Mouse (Mus musculus) CD4-positive, CD25-positive, alpha-beta regulatory T cell, adult 4 months (primary cell): Measurements from ENCODE around the gene Fxr1. TPM values are rescaled to one million over a fixed set of nuclear protein-coding genes. Genes with fewer than 3 reads are reported as not detected.
A peak's percentile ranks its signal among the peaks of the same experiment; 100 is the strongest.
"Not testable (repeated sequence)": the region's sequence is repeated elsewhere in the genome, so short reads cannot be mapped to it uniquely, and the experiment has no call there.

Experiments used
- ATAC-seq: one replicate; pipeline ENCODE4 v1.8.0; 2017
- polyA plus RNA-seq, 2 experiments: library from polyadenylated mRNA; unstranded; fragments of 100-300 nt; shearing (Covaris generic); gene quantifications; one replicate each; pipeline ENCODE4 v1.2.1; 2017

Fxr1 gene
- 10 to 100 TPM; 45.6 to 48.5 TPM for polyA plus RNA-seq

DNA sequence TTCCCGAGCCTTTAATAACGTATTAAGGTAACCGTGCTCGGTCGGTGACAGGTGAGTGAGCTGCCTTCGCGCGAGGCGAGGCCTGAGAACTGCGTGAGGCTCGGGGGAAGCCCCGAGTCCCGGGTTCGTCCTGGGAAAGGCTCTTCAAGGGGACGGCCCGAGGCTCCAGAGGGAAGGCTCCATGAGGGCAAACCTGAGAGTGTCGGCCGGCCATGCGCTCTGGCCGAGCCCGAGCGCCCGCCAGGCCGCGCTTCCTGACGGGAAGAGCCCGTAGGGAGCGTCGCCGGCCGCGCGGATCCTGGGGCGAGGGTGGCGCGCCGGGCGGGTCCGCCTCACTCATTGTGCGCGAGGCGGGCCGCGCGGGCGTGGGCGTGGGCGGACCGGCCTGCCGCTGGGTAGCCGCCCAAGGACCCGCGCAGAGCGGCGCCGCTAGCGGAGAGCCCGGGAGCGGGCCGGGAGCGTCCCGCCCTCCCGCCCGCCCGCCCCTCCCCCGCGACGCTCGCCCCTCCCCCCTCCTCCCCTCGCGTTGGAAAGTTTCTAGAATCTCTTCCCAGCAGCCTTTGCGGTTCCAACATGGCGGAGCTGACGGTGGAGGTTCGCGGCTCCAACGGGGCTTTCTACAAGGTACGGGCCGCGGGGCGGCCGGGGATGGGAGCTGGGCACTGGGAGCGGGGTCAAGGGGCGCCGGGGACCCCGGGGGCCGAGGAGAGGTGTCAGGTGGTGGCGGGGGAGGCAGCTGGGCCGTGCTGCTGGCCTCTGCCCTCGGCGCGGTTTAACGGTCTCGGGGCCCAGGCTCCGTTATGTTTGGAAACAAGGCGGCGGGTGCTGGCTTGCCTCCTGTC is at the start of gene Fxr1:
Gene Fxr1, plus strand, starts transcription at position 404 of the 842 bp plus-strand sequence.
- ATAC-seq, result peak; percentile 76

DNA sequence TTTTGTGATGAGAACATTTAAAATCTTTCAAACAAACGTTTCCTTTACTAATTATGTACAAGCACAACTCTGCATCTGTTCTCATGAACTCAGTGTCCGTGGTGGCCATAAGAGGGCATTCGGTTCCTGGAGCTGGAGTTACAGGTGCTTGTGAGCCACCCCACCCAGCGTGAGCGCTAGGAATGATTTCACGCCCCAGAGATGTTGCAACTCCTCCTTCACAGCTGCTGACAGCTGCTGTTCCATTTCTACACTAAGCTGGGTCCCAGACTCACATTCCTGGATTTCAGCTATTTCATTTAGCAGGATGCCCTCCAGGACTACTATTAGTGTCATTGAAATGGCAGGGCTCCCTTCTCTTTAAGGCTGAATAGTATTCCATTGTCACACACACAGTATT is 40.3 kb upstream of the Fxr1 start:
- ATAC-seq, result no peak

DNA sequence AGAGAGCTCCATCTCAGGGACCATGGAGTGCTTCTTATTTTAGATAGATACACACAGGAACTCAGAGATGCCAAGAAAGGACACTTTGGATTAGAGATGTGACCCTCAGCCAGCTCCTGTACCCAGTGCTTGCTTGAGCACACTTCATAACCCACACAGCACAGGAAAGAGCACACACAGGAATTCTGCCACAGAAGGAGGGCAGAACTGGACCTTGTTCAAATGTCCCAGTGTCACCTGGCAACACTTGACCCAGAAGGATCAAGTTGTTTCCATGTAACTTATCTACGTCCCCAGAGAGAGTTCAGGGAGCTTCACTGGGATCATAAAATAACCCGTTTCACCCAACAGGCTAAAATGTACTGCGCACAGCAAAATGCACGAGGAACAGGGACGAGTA is 37.0 kb upstream of the Fxr1 start:
- ATAC-seq, result no peak

DNA sequence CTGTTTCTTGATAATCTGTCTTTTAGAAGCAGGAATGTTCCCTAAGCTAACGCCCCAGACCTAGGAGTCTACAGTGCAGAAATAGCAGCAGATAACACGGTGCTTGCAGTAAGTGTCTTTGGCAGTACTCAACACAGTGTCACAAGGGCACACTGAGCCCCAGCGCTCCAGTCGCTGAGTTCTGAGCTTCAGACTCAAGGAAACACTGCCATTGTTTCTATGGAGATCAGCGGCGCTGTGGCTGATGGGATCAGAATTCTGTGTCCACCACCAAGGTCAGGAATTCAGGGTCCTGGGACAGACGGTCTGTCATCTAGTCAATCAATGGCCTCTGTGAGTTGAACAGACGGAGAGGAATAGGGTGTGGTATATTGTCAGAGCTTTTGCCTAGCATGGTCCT is 30.4 kb upstream of the Fxr1 start:
- no peak for ATAC-seq

DNA sequence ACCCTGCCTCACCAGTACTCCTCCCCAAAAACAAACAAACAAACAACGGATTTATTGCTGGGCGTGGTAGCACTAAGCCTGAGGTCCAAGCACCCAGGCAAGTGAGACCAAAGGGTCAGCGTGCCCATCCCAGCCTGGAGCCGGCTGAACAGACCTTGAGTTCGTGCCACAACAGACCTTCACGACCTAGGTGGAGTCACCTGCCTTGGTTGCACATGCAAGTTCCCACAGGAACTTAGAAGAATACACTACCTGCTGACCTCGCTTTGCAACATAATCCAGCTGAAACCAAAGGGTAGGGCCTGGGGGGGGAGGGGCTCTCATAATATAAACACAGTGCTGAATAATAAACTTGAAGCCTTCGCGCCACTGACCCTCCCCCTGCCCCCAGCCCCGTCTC is 29.3 kb upstream of the Fxr1 start:
- no peak for ATAC-seq

DNA sequence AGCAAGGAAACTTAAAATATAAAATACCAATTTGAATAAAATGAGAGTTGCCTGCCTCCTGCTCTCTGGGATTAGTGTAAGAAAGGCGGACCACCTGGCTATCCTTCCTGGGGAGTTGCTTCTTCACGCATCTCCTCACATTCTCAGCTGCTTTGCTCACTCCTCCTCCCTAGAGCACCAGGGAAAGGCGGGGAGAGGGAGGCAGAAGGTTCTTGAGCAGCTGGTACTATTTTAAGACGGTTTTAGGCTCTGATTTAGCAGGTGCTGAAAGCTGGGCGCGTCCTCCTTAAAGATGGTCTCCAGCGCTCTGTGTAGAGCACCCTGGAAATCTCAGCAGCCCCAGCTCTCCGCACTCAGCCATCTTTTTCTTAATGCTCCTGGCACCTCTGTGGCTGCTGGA is 28.8 kb upstream of the Fxr1 start:
- ATAC-seq, result no peak

DNA sequence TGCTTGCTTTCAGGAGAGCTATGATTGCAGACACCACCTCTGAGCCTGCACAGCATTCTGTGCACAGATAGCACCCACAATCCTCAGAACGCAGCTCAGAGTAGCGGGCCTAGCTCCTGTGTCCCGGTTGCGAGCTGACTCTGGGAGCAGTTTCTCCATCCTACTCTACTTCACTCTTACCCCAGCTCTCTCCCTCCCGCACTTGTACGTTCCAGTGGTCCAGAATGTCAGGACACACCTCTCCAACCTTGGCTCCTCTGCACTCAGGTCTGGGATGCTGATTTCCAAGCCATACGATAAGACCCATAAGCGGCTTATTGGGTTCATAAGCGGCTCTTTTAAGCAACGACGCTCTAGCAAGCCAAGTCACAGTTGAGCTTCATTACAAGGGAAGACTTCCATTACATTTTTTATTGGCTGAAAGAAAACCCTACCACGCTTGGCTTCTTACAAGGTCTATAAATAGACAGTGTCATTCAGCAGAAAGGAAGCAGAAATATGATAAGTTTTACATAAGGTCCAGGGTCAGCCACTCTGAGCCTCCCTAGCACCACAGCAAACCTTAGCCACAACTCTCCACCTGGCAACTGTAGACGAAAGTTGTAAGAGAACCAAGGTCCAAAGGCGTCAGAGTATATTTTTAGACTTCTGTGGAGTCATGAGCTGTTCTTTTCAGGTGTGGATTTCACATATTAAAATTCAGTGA is 26.2 kb upstream of the Fxr1 start:
- ATAC-seq, result no peak

DNA sequence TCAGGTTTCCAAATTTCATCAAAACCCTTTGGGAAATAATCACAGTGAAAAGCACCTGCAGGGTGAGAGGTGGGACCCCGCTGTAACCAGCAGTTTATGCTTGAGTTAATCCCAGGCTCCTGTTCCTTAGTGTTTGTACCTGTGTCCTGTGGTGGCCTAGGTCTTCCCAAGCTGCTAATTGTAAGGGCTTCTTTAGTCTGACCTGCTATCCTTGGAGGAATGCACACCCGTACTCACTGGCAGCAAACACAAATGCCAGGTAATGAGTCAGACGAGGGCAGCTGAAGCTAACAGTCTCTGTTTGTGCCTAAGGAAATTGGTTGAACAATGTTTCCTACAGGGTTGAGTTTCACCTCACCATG is 25.6 kb upstream of the Fxr1 start:
- no peak for ATAC-seq

DNA sequence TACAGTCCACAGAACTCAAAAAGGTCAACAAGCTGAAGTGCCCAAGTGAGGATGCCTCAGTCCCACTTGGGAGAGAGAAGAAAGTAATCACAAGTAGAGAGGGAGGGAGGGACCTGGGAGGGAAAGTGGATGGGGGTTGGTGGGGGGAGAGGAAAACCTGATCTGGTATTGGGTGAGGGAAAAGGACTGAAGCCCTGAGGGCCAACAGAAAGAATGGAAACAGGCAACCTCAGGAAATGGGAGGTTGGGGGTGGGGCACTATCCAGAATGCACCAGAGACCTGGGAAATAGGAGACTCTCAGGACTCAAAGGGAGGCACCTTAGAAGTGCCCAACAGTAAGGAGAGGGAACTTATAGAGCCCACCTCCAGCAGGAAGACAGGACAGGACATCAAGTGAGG is 18.1 kb upstream of the Fxr1 start:
- ATAC-seq, result not testable (repeated sequence)

DNA sequence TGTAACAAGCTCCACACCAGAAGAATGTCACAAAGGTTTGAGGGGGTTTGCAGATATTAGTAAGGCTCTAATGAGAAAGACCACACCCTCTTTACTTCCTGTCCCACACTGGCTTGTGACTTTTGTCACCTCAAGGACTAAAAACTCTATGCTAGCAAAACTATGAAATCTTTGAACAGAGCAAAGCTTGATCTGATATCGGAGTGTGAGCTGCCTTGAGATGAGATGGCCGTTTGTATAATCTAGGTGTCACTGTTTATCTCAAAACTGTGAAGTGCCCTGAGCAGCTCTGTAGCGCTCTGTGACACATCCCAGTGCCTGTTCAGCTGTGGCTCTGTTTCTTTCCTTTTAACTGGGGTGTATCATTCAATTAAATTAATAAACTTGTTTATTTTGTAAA is 15.9 kb upstream of the Fxr1 start:
- ATAC-seq, result no peak

DNA sequence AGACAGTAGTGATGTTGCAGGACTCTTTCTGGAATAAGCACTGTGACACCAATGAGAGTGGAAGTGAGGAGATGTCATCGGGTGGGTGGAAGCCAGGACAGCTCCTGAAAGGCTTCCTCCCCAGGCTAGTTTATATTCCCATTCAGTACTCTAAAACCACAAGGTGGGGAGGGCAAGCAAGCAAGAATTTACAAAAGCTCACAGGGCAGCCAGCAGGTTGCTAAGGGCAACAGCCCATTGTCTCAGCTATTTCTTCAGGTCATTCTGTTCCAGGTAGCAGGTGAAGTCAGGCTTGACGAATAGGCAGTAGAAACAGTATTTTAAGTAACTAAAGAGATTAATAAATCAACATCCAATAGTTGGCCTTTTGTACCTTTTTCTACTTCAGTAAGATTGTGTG is 13.4 kb upstream of the Fxr1 start:
- ATAC-seq, result no peak

DNA sequence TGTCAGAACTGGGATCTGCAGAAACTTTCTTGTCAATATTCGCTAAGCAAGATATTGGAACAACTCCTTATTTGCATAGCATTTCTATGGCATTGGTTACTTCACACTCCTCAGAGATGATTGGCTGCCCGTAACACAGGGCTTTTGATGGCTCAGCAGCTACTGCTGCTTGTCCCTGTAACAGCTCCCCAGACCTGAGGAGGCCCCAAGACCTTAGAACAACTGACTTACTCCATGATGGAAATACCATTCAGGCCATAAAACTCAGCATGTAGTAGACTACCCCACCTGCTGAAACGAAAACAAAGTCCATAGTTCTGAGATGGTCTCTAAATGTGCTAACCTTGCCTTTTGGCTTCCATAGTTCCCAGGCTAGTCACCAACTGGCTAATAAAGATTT is 12.9 kb upstream of the Fxr1 start:
- ATAC-seq, result no peak

DNA sequence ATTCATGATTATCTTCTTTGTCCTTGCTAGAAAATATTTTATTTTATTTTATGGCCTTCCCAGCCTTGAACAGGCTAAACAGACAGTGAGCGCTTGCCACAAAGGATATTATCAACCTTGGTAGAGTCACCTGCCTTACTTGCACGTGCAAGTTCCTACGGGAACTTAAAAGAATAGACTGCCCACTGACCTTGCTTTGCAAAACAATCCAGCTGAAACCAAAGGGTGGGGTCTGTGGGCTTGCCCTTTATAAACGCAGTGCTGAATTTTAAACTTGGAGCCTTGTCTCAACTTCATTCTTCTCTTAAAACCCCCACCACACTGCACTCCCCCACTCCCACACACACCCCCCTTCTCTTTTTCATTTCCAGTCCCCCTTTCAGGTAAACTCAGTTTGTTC is 12.1 kb upstream of the Fxr1 start:
- ATAC-seq, result no peak

DNA sequence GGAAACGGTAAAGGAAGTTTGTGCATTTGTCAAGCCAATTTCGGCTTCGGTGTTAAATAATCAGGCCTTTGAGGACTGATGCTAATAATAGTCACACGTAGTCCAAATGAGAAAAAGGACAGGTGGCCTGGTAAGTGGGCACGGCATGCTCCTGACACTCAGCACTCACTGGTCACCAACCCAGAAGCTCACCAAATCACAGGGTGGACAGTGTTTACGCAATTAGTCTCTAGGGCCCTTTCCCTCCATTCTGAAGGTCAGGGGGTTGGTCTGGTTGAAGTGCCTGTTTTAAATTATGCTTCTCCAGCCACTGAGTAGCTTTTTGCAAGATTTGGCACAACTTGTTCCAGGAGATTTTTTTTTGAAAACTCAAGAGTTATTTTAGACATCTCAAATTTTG is 11.6 kb upstream of the Fxr1 start:
- no peak for ATAC-seq

DNA sequence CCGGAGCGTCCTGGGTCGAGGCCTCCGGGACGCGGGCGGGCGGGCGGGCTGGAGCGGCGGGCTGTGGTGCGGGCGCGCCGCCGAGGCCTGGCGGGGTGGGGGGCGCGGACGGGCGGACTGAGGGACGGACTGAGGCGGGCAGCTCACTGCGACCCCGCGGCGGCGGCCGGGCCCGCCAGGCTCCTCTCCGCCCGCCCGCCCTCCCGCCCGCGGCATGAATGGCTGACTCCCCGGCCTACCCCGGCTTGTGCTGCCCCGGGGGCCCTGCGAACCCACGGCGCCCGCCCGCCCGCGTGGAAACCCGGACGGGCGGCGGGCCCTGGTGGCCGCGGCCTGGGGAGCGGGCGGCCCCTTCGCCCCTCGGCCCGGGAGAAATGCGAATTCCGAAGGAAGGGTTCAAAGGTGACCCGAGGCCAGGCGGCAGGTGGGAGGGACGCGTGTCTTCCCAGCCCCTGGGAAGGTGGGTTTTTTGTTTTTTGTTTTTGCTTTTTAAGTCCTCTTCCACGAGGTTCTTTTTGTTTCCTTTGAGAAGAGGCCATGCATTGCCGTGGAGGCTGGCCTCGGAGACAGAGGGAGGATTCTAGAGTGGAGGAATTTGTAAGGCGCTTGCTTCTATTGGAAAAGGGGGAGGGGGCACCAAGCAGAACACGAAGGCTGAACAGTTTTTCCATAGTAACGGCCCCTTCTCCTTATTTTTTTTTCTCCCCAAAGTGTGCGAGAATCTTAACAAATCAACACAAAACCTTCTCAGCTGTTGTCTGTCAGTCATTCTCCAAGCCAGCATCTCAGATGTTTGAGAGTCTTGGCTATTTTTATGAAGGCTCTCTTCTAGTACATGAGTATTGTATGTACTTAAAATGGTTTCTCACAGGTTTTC is 877 bp downstream of the Fxr1 start:
- no peak for ATAC-seq

DNA sequence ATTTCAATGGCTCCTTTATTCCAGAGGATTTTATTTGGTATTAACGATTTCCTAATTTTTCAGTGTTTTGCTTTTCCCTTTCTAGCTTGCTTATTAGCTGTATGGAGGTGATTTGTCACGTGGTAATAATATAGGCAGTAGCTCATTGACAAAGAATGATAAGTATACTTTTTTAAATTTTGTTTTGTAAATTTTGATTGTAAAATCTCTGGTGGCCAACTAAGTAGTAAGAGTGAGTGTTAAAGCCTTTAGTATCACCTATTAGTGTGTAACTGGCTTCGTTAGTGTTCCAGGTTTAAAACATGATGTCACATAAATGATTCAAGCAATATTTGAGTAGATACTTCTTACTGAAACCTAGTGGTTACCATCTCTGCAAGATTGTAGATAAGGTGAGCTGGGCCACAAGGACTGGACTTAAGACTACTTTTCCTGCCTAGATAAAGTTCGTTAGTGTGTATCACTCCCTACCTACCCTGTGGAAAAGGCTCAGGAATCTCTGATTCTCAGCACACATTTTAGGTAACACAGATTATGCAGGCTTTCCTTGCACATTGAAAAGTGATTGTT is 1.6 kb downstream of the Fxr1 start:
- no peak for ATAC-seq

DNA sequence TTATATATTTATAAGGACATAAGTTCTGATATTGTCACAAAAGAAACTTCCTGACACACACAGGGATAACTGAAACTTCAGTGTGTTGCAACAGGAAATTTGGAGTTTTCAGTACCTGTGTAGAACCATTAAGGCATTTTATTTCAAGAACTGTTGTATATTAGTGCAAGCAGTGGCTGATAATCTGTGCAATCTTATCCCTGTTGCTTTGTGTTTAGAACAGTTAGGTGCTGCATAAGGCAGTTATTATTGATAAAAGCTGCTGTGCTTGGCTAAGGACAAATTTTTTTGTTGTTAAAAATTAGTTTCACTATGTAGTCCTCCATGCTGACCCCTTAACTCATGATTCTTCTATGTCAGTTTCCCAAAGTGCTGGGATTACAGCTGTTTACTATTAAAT is 9.2 kb downstream of the Fxr1 start:
- no peak for ATAC-seq

DNA sequence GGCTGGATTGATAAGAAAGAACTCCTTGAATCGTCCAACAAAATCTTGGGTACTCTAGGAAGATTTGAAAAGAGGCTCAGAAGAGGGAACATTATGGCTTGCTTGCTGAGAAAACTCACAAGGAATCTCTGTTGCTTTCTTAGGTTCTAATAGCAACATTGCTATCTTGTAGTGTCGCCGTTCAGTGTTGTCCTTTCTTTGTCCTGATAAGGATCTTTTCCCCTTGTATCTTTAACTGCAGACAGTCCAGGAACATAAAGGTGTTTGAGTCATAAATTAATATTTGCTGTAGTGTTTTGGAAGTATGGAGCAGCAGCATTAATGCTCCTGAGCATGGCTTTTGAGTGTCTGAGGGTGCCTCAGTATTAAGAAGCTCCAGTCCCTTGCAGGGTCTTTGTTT is 10.9 kb downstream of the Fxr1 start:
- no peak for ATAC-seq

DNA sequence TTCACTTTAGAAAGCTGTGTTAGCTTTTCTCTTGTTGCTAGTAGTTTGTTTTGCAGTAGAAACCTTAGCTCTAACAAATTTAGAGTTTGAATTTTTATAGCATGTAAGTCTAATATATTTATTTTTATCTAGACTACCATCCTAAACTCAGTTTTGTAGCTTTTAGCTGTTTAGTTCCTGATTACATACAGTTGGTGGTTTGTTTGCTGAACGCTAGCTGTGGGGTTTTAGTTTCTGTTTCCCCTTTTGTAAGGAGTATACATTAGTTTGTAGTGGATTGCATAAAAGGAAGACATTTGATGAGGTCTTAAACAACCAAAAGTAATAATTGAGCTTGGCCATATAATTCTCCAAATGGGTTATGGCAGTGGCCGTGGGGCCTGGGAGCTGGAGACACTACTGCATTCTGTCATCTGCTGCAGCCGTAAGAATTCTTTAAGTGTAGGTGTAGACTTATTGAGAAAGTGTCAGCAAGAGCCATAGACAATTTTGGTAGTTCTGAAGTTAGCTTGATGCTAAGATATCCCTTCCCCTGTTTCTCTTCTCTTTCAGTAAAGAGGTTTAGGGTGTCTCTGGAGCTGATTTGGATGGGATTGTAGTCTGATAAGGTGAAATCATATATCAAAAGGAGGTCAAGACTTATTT is 14.1 kb downstream of the Fxr1 start:
- ATAC-seq, result peak; percentile 69

DNA sequence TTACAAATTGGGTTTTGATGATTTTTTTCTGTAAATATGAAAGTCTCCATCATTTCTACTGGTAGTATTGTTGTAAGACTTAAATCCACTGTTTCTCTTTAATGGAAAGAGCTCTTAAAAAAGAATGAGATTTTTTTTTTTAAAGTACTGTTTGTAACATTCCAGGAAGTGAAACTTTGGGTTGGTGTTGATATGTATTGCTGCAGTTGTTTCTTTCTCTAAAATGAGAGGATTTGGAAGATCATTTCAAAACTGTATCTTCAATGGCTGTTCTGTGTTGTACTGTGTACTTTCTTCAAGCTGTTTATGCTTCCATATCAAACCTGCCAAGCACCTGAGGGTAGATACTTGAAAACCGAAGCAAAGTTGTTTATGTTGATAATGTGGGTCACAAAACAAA is 15.1 kb downstream of the Fxr1 start:
- no peak for ATAC-seq

DNA sequence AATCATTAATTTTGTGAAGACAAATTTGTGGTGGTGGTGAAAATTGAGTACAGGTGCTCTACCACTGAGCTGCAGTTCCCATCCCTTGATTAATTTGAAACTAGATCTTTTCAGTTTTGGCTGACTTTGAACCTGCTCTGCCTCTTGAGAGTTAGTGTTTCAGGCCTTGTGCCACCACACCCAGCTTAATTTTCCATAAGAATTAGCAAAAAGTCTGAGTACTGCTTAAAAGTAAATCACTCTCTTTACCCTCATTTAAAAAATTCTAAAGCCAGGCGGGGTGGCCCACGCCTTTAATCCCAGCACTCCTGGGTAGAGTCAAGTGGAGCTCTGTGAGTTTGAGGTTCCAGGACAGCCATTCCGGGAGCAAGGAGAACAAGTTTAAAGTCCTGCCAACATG is 16.0 kb downstream of the Fxr1 start:
- no peak for ATAC-seq

DNA sequence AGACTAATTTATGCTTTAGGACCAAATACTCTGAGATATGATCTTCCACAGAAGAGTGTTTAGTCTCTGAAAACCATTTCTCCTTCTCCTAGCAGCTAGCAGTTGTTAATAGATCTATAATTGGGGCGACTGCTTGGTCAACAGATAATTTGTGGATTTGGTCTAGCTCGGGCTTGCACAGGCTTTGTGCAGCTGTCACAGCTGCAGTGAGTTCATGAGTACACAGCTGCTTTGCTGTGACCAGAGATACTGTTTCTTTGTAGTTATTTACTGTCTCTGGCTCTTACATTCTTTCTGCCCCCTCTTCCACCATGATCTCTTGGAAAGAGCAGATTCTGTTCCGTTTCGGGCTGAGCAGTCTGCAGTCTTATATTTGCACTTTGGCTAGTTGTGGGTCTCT is 22.2 kb downstream of the Fxr1 start:
- no peak for ATAC-seq

DNA sequence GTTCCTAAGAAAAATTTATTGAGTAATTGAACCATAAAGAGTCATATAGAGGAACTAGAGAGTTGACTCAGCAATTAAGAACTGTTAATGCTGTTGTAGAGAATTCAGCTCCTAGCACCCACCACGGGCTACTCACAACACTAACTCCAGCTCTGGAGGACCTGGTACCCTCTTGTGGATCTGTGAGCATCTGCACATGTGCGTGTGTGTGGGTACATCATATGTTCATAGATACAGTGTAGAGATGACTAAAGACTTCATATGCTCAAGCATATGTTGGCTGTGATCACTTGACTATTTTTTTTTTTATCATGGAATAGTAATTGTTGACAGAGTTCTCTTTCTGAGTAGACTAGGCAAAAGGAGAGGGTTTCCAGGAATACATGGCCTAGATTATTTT is 42.6 kb downstream of the Fxr1 start:
- no peak for ATAC-seq
